Comparison of ENCODE assay signal across 8 mouse cellular contexts in the genomic region with DNA sequence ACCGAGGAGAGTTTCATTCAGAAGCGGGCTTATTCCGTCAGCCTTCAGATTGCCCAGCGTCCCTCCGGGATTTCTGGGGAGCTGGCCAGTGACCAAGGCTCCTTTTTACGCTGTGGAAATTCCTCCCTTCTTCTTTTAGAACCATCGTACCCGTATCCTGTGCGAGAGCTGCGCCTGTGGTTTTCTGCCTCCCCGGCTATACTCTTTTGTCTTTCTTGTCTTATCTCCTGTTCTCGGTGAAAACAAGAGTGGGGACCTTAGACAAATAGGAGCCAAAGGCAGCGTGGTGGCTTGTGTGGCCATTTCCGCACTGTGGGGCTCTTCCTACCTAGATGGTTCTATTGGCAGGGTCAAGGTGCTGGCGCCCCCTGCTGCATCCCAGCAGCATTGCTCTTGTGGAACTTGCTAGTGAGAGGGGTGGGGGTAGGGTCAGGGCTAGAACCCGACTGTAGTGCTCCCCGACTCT.
A peak's percentile ranks its signal among the peaks of the same experiment; 100 is the strongest.
DNase-seq lines count a peak whose midpoint lies in the region; ATAC-seq lines count a peak whose summit lies in the region.

No protein-coding gene starts in this region.

- intact Hi-C loops in gastrocnemius, postnatal 14 days (cut with DNase I; ENCODE audit: low total_unique reads) = loop anchor here (5.0 kb wide), 1 partner anchor 195 kb away; no protein-coding TSS in a partner anchor
- intact Hi-C loops in left cerebral cortex, postnatal 14 days (cut with DNase I) = loop anchor here (5.0 kb wide), 3 partner anchors 90 to 225 kb away; partner anchors contain the start of genes Cryzl1 and Itsn1

- peak; percentile 94 for ATAC-seq in inflammation-experienced regulatory T-cells, adult 6 months

- DNase-seq in adrenal gland, adult 18-20 months (ENCODE audit: low spot score in 2 of 2) = peak; percentile 80 to 84
- peak; percentile 92 for DNase-seq in embryo, embryonic 10.5 days (ENCODE audit: low spot score)
- peak; percentile 86 for DNase-seq in gastrocnemius, postnatal 14 days
- DNase-seq in left cerebral cortex, postnatal 14 days (ENCODE audit: low spot score in 2 of 2) = peak; percentile 86 to 91
- DNase-seq in mesoderm, embryonic 11.5 days (ENCODE audit: low read depth, low spot score) = peak; percentile 87
- peak; percentile 85 for DNase-seq in right cerebral cortex, postnatal 25 days
- peak; percentile 80 to 87 for DNase-seq in urinary bladder, postnatal 36 days (ENCODE audit: low spot score in 2 of 2)

Comparison
In these comparisons a context has a peak if more than half of its experiments do, and no peak if none do; other contexts are left out.
1. Peak in every context shown above with its lines: DNase-seq and ATAC-seq.